Mouse (Mus musculus): ENCODE results near the gene Brpf3. TPM values are rescaled to one million over a fixed set of nuclear protein-coding genes. Genes with fewer than 3 reads are reported as not detected.

The Brpf3 gene
- 51.9 TPM for total RNA-seq (2023)

DNA sequence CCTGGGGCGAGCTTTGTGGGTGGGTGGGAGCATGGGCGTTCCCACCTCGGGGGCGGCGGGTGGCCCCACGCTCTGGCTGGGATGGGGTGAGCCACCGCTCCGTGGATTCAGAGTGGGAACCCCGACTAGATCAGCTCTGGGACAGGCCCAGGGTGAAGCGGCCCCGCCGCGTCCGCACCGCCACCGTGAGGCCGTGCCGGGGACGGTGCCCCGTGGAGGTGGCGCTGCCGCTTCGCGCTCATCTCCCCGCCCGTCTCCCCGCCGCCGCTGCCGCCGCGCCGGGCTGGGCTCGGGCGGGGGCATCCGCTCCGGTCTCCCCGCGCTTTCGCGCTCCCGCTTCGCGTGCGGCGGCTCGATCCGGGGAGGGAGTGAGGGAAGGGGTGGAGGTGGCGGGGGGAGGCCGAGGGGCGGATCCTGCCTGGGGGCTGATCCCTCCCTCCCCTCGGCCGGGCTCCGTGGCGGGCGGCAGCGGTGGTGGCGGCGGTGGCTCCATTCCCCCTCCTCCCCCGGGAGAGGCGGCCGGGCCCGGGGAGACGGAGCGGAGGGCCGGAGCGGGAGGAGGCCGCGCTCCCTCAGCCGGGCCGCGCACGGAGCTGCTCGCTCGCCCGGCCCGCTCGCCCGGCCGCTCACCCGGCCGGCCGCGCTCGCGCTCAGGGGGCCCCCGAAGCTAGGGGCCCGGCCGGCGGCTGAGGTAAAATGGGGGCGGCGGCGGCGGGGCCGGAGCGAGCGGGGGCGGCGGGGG is at the start of gene Brpf3:
Gene Brpf3, plus strand, starts transcription at position 420 of the 742 bp plus-strand sequence.

DNA sequence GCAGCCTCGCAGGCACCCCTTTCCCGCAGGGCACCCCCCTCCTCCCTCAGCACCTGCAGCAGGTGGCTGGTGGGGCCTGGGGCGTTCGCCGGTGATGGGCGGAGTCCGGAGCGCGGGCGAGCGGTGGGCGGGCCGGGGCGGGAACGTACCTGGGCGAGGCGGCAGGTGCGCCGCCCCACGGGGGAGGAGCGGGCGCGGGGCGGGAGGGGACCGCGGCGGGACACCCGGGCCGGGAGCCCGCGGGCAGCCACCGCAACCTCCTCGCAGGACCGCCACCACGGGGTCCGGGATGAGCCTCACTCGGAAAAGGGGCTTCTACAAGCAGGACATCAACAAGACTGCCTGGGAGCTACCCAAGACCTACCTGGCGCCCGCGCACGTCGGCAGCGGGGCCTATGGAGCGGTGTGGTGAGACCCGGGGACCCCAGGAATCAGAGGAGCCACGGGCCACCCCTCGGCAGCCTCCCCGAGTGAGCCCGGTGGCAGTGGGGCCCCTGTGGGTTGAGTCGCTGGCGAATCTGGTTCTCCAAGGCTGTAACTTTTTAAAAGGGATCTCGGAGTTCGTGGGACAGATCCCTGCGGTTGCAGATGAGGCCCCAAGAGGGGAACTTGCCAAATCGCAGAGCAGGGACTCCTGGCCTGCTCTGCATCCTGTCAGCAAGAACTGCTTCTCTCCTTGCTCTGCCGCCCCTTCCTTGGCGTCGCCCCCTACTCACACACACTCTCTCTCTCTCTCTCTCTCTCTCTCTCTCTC is 31.6 kb upstream of the Brpf3 start, which contains the start of gene Mapk13:
Gene Mapk13, plus strand, starts transcription at position 177 of the 754 bp plus-strand sequence.

DNA sequence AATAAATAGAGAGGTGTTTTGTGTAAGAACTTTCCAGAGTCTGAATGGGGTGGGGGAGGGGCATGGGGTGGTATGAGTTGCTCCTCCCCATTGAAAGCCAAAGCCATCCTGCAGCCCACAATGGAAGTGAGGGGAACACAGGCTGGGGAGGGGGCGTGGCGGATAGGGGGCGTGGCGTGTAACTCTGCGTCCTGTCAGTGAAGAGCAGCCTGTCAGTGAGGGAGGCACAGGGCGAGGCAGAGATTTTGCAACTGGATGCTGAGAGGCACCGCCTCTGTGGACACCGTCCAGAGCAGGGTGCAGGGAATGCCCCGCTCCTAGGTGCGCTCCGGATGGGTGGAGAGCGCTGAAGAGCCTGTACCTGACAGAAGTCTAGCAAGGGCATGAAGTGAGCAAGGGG is 57.3 kb downstream of the Brpf3 start, which contains the start of gene Pnpla1:
Gene Pnpla1, plus strand, starts transcription at position 207 of the 400 bp plus-strand sequence.

Other genes starting within 250 kb of the Brpf3 start
- gene Clps, start 240.3 kb upstream of the Brpf3 start, total RNA-seq (2023): 4.7 TPM
- not detected for gene Lhfpl5, start 225.4 kb upstream of the Brpf3 start, total RNA-seq (2023)
- gene Srpk1, start 178.4 kb upstream of the Brpf3 start, total RNA-seq (2023): 395 TPM
- gene Slc26a8, start 110.9 kb upstream of the Brpf3 start, total RNA-seq (2023): 3.7 TPM
- 112 TPM for gene Mapk14, start 109.8 kb upstream of the Brpf3 start, total RNA-seq (2023)
- 10.8 TPM for gene AC170998.1, start 75.0 kb upstream of the Brpf3 start, total RNA-seq (2023)
- 0.83 TPM for gene Mapk13, start 31.8 kb upstream of the Brpf3 start, total RNA-seq (2023)
- not detected for gene Pnpla1, start 57.3 kb downstream of the Brpf3 start, total RNA-seq (2023)
- 0.65 TPM for gene 4930539E08Rik, start 114.2 kb downstream of the Brpf3 start, total RNA-seq (2023)
- gene Pxt1, start 142.8 kb downstream of the Brpf3 start, total RNA-seq (2023): not detected
- gene Kctd20, start 150.9 kb downstream of the Brpf3 start, total RNA-seq (2023): 60.1 TPM
- gene Stk38, start 206.9 kb downstream of the Brpf3 start, total RNA-seq (2023): 537 TPM
- 508 TPM for gene Srsf3, start 231.5 kb downstream of the Brpf3 start, total RNA-seq (2023)

All from CD4-positive naive resting alpha-beta T cell, adult 57 days (primary cell).